Mouse (Mus musculus): Measurements from ENCODE around the gene Dctn3. TPM values are rescaled to one million over a fixed set of nuclear protein-coding genes. Genes with fewer than 3 reads are reported as not detected.

Gene Dctn3
- polyA plus RNA-seq, 1 experiment, result 81.6 TPM

DNA sequence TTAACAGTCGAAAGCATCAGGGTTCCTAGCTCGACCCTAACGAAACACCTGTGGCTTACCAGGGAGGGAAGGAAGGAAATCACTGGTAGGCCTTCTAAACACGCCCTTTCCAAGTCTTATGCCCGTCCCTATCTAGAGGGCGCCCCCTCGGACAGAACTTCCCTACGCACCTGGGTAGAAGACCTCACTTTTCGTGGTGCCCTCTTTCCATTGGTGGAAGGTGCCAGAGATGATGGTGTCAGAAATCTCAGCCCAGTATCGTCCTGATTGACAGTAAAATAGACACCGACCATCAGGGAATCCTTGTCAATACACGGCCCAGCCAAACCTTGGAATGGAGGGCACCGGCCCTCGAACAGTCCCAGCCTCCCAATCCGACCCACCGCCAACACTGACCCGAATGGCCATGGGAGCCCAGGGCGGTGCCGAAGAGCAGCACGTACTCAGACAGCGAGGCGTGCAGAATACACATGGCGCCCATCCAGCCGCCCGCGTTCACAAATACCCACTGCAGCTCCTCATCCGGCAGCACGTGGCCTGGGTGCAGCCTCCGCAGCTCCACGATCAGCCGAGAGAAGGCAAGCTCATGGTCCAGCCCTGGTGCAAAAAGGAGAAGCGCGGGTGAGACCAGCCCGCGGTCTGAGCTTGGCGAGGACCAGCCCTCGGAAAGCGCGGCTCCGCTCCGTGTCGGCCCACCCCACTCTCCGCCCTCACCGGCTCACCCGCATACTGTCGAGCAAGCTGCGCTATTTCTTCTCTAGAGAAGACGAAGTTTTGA is 17.6 kb upstream of the Dctn3 start:
- 0 out of 2 replicates have a peak, but pooled peaks cover 2% of the 10 kb centered on the region for H3K4me1 ChIP-seq (ENCODE audit: control insufficient read depth, insufficient read depth, low read length)
- peak overlapping the region; percentile 60 for H3K27ac ChIP-seq (ENCODE audit: insufficient read depth, low read length)
- peak overlapping the region; percentile 86 for H3K4me3 ChIP-seq (ENCODE audit: insufficient read depth, low read length)
- TF ChIP-seq CTCF (IDR thresholded peaks at IDR 0.05; ENCODE audit: borderline replicate concordance, insufficient read depth, low read length) (no peak), POLR2A (IDR thresholded peaks at IDR 0.05; ENCODE audit: low read depth, low read length) (no peak; the same call in 1 of the 2 replicates)

GRCm38 (mm10) chr4:41739260-41739659 is 16.3 kb upstream of the Dctn3 start:
- TF ChIP-seq CTCF (IDR thresholded peaks at IDR 0.05; ENCODE audit: borderline replicate concordance, insufficient read depth, low read length) (no peak), POLR2A (IDR thresholded peaks at IDR 0.05; ENCODE audit: low read depth, low read length) (no peak)
- H3K27ac ChIP-seq (ENCODE audit: insufficient read depth, low read length), result no peak overlapping the region

GRCm38 (mm10) chr4:41738256-41738603 is 15.3 kb upstream of the Dctn3 start:
- peak overlapping the region; percentile 81 for H3K27ac ChIP-seq (ENCODE audit: insufficient read depth, low read length)
- TF ChIP-seq CTCF (IDR thresholded peaks at IDR 0.05; ENCODE audit: borderline replicate concordance, insufficient read depth, low read length) (no peak), POLR2A (IDR thresholded peaks at IDR 0.05; ENCODE audit: low read depth, low read length) (no peak)
- 0 out of 2 replicates have a peak, but pooled peaks cover 2% of the 10 kb centered on the region for H3K4me1 ChIP-seq (ENCODE audit: control insufficient read depth, insufficient read depth, low read length)
- H3K4me3 ChIP-seq (ENCODE audit: insufficient read depth, low read length), result no peak overlapping the region

More at GRCm38 (mm10) chr4:41739260-41739659, 16.3 kb upstream of the Dctn3 start:
- H3K4me1 ChIP-seq (ENCODE audit: control insufficient read depth, insufficient read depth, low read length), result 0 out of 2 replicates have a peak, but pooled peaks cover 2% of the 10 kb centered on the region
- H3K4me3 ChIP-seq (ENCODE audit: insufficient read depth, low read length), result 0 out of 2 replicates have a peak overlapping the region, but pooled peaks have one; percentile 86

GRCm38 (mm10) chr4:41737602-41738255 is 14.8 kb upstream of the Dctn3 start:
- Histone ChIP-seq H3K27ac (ENCODE audit: insufficient read depth, low read length) (peak overlapping the region; percentile 81), H3K4me1 (ENCODE audit: control insufficient read depth, insufficient read depth, low read length) (0 out of 2 replicates have a peak, but pooled peaks cover 2% of the 10 kb centered on the region), H3K4me3 (ENCODE audit: insufficient read depth, low read length) (no peak overlapping the region)
- TF ChIP-seq POLR2A (IDR thresholded peaks at IDR 0.05; ENCODE audit: low read depth, low read length) (peak; percentile 18; the same call in 1 of the 2 replicates), CTCF (IDR thresholded peaks at IDR 0.05; ENCODE audit: borderline replicate concordance, insufficient read depth, low read length) (peak; percentile 80; the same call in 1 of the 2 replicates)

DNA sequence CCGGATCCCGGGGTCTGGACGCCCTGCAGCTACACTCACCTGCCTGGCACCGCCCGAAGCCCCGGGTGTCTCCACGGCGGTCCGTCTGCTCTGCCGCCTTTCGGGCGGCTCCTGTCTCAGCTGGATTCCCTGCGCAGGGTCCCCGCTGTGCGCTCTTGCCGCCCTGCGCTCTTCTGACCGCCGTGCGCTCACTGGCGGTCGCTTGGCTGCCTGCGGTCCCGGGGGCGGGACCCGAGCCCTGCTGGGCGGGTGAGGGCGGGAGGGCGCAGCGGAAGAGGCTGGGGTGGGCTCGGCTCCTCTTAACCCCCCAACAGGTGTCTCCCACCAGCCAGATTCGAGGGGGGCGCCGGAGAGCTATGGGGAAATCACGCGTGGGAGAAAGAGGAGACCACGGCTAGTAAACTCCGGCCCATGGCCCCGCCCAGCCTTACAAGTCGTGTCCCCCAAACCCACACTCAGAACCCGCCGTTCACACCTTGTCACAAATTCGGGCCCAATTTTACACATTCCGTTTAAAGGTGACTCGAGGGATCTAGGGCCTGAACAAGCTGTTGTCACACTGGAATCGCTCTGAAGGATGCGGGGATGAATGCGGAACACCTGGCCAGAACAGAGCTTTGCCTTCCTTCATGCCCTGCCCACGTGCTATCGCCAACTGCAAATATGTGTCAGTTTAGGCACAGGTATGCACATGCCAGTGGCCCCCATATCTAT is 8.2 kb upstream of the Dctn3 start, which contains the start of gene Arid3c:
Gene Arid3c (minus strand): TSS at position 91 of the 714 bp plus-strand sequence.
- Histone ChIP-seq H3K4me1 (ENCODE audit: control insufficient read depth, insufficient read depth, low read length) (no peaks in the 10 kb centered on the region), H3K4me3 (ENCODE audit: insufficient read depth, low read length) (peak within 1 kb of the TSS; percentile 31), H3K27ac (ENCODE audit: insufficient read depth, low read length) (no peak within 1 kb of the TSS)
- TF ChIP-seq POLR2A (IDR thresholded peaks at IDR 0.05; ENCODE audit: low read depth, low read length) (no peak), CTCF (IDR thresholded peaks at IDR 0.05; ENCODE audit: borderline replicate concordance, insufficient read depth, low read length) (no peak)

DNA sequence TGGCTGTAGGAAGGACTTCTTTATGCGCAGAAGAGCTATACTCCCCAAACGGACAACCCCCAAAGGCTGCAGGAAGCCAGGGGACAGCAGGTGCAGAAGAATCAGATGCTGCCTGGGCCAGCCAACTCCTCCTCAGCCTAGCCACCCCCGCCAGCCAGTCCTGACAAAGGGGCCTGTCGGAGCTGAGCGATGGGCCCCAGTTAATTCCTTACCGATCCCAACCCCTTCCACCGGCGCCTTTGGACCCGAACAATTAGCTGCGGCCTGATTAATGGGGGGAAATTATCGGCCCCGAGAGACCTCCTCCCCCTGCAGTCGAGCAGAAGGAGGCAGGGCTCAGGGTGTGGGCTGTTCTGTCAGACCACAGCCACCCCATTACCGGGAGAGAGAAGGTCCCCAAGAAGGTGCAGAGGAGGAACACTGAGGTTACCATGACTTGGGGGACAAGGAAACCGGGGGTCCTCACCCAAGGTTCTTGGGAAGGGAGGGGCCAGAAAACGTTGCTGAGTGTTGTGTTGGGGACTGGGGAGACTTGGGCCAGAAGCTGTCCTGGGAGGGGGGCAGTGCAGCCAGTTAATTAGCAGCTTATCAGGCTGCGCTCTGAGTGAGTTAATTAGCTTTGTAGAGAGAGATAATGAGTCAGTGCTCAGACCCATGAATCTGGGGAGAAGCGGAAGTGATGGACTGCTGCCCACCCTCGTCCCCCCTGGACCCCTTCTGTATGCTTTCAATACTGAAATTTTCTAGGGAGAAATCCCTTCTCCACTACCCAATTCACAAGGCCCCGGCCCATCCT is 4.1 kb upstream of the Dctn3 start:
- TF ChIP-seq CTCF (IDR thresholded peaks at IDR 0.05; ENCODE audit: borderline replicate concordance, insufficient read depth, low read length), result no peak
- no peak for TF ChIP-seq POLR2A (IDR thresholded peaks at IDR 0.05; ENCODE audit: low read depth, low read length)
- H3K4me1 ChIP-seq (ENCODE audit: control insufficient read depth, insufficient read depth, low read length), result 0 out of 2 replicates have a peak, but pooled peaks cover 2% of the 10 kb centered on the region

GRCm38 (mm10) chr4:41716834-41717233 is 6.1 kb downstream of the Dctn3 start:
- no peak overlapping the region for H3K27ac ChIP-seq (ENCODE audit: insufficient read depth, low read length)
- H3K4me3 ChIP-seq (ENCODE audit: insufficient read depth, low read length), result no peak overlapping the region
- H3K4me1 ChIP-seq (ENCODE audit: control insufficient read depth, insufficient read depth, low read length), result peaks cover 2% of the 10 kb centered on the region
- TF ChIP-seq POLR2A (IDR thresholded peaks at IDR 0.05; ENCODE audit: low read depth, low read length) (no peak), CTCF (IDR thresholded peaks at IDR 0.05; ENCODE audit: borderline replicate concordance, insufficient read depth, low read length) (no peak)

More for the DNA sequence above, 4.1 kb upstream of the Dctn3 start:
- Histone ChIP-seq H3K27ac (ENCODE audit: insufficient read depth, low read length) (no peak overlapping the region), H3K4me3 (ENCODE audit: insufficient read depth, low read length) (no peak overlapping the region)

DNA sequence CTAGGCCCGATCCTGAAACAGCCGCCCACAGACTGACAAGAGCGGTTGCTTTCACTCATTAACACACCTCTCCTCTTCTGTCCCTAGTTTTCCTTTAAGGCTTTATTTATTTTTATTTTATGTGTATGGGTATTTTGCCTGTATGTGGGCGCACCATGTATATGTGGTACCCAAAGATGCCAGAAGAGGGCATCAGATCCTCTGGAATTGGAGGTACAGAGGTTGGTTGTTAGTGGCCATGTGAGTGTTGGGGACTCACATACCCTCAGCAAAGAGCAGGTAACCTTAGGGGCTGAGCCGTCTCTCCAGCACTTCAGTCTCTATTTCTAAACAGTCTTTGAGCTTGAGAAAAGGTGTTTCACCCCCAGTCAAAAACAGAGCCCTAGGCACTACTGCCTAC is 7.4 kb downstream of the Dctn3 start:
- no peak for TF ChIP-seq POLR2A (IDR thresholded peaks at IDR 0.05; ENCODE audit: low read depth, low read length)
- no peak for TF ChIP-seq CTCF (IDR thresholded peaks at IDR 0.05; ENCODE audit: borderline replicate concordance, insufficient read depth, low read length)
- H3K27ac ChIP-seq (ENCODE audit: insufficient read depth, low read length), result no peak overlapping the region
- no peaks in the 10 kb centered on the region for H3K4me1 ChIP-seq (ENCODE audit: control insufficient read depth, insufficient read depth, low read length)
- no peak overlapping the region for H3K4me3 ChIP-seq (ENCODE audit: insufficient read depth, low read length)

DNA sequence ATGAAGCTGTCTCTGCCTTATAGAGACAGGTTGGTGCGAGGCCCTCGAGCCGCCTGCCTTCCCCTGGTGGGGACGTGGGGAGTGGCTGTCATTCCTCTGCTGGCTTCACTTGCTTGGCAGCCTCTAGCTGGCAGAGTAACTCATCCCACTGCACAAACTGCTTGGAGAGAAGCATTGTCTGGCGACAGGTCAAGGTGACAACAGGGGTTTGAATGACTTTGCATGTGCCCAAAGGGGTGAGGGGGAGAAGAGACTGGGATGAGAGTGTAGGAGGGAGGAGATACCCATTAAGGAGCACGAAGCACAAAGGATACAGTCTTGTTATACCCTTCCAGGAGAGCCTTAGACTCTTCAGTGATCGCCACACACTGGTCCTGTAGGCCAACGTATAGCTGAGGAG is 7.9 kb downstream of the Dctn3 start:
- Histone ChIP-seq H3K27ac (ENCODE audit: insufficient read depth, low read length) (no peak overlapping the region), H3K4me1 (ENCODE audit: control insufficient read depth, insufficient read depth, low read length) (no peaks in the 10 kb centered on the region), H3K4me3 (ENCODE audit: insufficient read depth, low read length) (no peak overlapping the region)
- TF ChIP-seq CTCF (IDR thresholded peaks at IDR 0.05; ENCODE audit: borderline replicate concordance, insufficient read depth, low read length), result no peak
- no peak for TF ChIP-seq POLR2A (IDR thresholded peaks at IDR 0.05; ENCODE audit: low read depth, low read length)
